Mouse (Mus musculus) urinary bladder, postnatal 25 days (tissue): ENCODE data around the gene Hmcn1.
A peak's percentile ranks its signal among the peaks of the same experiment; 100 is the strongest.

Experiments used
- DNase-seq: peaks from one replicate; pipeline ENCODE4 v3.0.0; 2022; ENCODE audit warnings: low spot score

Gene Hmcn1

DNA sequence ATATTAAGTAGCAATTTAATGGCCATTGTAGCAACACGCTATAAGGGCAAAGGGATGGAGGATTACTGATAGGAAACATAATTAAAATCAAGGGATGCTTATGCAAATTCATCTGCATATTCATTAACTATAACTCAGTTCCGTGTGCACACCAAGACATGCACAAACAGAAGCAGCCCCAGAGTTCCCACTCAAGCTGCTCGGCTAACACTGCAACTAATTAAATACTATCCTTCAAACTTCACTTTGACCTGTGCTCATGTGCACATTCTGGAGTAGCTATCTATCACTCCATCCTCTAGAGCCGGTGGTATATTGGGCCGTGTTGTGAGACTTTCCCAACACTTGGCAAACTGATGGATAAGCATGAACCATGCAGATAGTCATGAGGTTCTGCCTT is 119.2 kb downstream of the Hmcn1 start:
- DNase-seq = no peak

DNA sequence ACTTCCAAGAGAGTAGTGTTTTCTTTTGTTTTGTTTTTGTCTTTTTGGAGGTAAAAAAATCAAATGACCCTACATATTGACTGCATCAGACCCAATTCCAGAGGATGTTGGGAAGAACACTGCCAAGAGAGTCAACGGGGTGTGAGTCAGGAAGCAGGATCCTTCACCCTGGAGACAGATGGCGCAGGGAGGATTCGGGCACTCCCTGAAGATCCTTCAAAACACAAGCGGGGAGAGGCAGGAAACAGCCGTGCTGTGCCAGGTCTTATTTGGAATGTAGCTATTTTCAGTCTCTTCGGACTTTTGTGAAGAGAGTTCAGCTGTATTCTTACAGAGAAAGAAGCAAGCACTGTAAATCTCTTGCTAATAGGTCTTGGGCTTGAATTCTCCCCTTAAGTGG is 120.0 kb downstream of the Hmcn1 start:
- DNase-seq = peak; percentile 5

DNA sequence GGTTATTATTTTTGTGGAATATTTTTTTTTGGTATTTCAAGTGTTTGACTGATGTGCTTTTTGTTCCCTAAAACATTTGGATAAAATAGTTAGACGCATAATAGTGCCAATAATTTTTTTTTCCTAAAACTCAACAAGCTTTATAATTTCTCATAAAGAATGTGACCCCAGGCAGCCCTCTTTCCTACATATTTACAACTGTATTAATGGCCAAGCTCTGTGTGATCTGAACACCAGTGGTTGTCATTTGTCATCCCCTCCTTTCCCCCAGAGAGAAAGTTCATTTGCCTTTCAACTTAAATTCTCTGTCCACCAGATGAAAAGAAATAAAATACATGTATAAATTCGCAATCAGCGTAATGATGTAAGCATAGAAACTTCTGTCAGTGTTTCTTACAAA is 121.1 kb downstream of the Hmcn1 start:
- no peak for DNase-seq

DNA sequence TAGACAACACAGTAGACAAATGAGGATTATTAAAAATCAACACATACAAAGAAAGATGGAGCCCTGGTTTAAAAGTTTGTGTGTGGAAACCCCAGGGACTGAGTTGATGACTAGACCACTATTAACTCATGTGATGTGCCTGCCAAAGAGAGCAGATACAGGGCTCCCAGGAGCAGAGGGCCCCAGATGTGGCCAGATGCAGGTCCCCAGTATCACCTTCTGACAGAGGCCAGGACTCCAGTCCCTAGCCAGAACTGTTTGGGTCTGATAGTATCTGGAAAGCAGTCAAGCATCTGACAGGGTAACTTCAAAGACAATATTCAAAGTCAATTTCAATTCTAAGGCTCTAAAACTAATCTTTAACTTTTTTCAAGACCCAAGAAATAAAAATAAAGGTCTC is 124.0 kb downstream of the Hmcn1 start:
- DNase-seq = no peak

DNA sequence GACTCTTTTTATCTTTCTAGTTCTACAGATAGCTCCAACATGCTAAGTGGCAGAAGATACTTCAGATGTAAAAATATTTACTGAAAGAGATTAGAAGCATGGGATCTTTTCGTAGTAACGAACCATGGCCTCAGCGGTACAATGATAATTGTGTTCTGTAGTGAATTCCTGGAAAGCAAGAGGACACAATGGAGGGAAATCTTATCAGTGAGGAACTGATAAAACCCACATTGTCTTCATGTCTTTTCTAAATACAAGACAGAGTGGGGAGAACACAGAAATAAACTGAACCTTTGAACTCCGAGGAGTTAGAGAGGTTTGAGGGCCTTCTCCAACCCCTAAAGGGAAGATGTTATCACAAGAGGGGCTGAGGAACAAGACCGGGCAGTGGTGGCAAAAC is 126.6 kb downstream of the Hmcn1 start:
- DNase-seq = no peak

DNA sequence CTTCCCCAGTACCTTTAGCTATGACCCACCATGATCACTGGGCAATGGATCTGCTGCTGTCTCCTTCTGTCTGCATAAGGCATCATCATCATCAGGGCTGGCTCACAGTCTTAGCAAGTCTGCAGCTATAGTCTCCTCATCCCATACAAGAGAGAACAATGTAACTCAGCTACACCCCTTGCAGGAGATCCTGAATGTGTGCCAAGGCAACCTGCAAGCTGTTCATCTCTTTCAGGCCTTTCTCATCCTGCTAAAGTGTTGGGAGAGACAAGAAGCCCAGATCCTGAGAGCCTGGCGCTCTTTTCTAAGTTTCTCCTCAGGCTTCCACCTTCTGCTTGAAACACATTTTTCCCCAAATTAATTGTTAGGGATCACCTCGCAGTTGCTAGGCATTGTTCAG is 135.5 kb downstream of the Hmcn1 start:
- no peak for DNase-seq

DNA sequence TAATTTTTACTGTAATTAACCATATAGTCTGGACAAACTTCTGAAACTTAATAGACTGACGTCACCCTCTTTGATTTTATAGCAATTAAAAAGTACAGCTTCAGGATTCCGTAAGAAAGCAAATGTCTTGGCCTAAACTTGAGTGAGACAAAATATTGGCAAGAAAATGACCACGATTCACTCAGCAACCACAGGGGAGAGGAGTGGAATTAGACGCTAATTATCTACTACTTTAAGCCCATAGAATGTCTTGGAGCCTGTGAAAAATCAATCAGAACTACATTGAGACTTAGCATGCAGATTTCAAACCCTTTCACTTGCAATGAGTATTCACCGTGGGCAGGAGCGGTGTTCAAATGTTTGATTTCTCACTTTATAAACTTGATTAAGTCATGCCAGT is 159.8 kb downstream of the Hmcn1 start:
- no peak for DNase-seq

DNA sequence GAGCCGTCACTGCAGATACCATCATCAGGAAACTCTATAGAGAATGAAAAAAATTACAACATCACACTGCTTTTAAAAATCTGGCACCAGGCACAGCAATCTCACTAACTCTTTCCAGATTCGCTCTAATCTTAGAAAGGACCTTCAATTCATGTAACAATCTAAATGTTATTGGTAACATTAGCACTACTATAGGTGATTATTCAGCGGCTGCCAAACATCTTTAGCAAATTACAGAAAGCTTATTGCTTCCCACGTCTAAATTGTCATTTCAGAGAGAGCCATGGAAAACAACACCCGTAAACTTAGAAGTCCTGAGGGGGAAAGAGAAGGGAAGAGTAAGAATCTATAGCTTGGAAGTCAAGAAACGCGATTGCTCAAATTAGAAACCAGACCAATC is 163.4 kb downstream of the Hmcn1 start:
- no peak for DNase-seq

DNA sequence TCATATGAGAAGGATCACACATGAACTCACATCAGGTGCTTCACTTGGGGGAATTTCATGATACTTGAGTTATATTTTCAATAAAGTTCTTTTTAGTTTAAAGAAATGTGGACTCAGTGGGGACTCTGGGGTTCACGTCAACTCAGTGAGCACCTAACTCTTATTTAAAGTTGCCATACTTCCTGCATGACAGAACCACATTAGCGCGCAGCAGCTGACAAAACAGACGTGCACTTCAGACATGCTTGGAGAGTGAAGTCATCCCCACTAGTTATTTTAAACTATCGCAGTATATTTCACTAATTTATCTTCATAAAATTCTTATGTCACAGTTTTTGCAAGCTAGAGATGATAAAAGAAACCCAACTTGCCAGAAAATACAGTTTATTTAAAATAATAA is 166.1 kb downstream of the Hmcn1 start:
- no peak for DNase-seq

DNA sequence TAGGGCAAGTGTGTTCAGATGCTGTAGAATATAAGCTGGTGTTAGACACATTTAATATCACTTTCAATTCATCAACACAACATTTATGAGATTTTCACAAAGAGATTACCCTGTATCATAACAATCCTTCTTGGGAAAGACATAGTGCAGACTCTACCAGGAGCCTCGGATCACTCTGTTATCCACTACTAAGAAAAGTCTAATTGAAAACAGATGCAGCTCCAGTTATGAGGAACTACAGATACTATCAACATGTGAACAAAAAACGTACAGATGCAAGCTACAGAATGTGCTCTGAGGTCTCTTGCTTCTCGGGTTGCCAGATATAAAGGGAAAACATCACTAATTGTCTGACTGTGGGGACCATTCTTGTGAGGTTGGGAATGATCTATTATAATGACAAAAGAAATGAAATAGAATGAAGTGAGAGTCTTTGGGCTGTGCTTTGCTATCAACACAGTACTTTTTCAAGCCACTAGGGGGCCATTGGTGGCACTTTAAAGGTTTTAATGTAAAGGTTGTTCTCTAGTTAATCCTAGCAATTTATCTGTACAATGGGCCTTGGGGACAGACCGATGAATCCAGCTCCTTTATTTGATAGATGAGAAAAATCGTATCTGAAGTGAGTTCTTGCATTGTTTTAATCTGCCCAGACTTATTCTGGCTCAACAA is 168.8 kb downstream of the Hmcn1 start:
- no peak for DNase-seq

DNA sequence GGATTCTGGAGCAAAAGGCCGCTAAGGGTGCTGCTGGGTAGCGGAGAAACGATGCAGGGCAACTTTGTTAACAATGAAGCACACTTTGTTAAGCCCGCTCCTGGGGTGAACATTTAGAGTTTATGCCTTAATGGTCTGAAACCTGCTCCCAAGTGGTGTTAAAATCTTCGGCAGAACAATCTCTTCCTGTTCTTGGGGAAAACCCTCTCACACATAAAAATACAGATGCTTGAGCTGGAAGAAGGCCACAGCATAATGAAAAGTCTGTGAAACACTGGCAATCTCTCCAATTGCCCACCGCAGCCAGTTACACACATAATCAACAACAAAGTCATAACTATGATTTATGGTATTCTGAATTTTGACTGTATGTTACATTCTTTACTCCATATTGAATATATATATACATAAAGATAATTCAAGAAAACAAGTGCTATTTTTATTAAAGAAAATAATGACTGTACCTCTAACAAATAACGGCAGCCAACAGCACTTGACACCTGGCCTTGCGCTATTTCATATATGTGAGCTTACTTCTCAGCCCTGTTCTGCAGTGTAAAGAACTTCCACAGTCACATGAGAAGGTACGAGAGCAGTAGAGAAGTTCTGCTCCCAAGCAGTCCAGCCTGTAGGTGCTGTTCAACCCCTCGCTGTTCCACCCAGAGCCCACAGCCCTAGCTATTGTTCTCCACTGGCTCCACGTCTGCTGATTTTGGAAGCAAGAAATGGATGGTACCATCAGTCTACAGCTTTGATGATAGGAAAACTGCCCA is 177.0 kb downstream of the Hmcn1 start:
- DNase-seq = no peak

DNA sequence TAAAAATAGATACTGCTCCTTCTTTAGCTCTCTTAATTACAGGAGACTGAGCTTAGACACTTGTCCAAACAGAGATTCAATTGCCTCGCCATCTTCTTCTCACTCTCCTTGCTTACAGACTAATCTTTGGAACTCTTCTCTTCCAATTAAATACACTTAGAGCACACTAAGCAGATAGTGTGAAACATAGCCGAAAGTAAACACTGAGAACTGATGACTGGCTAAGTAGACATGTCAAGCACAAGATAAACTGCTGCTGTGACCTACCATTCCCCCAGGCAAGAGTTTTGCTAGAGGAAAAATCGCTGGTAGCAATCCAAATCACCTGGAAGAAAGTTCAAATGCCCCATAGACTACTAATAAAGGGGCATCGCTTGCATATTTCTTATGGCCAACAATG is 178.3 kb downstream of the Hmcn1 start:
- DNase-seq = no peak

DNA sequence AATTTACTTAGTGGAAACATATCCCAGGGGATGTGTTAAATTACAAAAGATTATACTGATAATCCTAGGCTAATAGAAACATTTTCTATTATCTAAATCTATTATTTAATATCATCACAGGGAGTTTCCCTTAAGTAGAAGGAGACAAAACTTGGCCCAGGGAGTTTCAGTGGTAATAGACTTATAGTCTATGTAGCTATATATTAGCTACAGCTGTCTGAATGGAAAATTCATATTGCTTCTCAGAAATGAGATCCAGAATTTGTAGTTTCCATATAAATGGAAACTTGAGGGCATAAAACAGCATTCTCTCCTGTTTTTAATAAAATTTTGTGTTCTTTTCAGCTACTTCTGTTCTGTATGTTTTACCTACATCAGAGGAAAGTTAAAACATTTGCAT is 179.9 kb downstream of the Hmcn1 start:
- DNase-seq = no peak

DNA sequence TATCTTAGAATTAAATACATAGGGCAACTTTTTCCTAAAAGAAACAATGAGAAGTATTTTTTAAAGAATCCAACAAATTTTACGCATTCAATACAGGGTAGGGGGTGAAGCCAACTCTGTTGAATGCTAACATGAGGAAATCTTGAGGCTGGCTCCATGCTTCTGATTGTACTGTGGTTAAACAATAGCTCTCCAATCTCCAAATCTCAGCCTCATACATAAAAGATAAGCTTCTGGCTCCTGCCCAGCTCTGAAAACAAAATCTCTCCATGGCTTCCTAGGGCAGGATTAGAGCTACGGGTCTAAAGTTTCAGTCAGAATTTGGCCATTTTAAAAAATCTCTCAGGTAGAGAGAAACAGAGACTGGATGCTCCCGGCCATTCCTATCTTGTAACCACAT is 186.4 kb downstream of the Hmcn1 start:
- no peak for DNase-seq

DNA sequence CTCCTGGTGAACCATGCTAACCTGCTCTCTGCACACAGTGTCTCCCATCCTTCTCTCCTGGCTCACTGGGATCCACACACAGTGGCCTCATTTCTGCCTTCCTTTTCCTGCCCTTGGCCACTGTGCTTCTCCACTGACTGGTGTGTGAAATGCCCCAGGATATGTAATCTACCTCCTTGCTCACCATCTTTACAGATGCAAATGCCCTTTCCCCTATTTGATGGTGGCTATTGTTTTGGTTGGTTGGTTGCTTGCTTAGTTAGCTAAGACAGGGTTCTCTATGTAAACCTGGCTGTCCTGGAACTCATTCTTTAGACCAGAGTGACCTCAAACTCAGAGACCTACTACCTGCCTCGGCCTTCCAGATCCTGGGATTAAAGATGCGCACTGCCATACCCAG is 187.8 kb downstream of the Hmcn1 start:
- no peak for DNase-seq

DNA sequence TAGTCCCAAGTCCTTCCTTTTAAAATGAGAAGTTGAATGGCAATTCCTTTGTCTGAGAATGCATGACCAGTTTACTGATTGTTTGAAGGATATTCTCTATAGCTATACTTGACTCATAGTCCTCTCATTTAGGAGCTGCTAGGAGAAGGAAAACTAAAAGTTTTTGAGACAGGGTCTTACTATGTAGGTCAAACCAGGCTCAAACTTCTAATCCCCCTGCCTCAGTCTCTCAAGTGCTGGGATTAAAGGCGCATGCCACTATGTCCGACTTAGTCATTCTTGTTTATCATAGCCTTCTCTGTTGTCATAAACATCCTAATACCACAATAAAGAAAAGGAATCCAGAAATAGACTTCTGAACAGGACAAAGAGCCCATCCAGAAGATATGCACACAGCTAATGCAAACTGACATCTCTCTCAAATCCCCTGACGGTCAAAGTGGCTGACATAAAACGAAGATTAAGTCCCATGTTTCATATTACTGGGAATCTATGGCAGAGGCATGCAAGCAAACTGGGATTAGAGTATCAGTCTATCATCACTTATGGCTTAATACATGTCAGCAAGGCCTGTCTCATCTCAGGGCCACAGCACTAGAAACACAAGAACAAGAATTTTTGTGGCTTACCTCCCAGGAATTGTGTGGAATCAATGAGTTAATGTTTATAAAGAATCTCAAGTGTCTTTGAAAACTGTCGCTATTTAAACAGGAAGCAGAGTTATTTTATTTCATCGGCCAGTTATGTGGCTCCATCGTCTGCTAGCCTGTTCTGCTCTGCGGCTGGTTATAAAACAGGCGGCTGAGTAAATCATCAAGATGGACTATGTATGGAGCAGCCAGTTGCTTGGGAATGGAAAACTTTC is 188.8 kb downstream of the Hmcn1 start:
- DNase-seq = no peak

DNA sequence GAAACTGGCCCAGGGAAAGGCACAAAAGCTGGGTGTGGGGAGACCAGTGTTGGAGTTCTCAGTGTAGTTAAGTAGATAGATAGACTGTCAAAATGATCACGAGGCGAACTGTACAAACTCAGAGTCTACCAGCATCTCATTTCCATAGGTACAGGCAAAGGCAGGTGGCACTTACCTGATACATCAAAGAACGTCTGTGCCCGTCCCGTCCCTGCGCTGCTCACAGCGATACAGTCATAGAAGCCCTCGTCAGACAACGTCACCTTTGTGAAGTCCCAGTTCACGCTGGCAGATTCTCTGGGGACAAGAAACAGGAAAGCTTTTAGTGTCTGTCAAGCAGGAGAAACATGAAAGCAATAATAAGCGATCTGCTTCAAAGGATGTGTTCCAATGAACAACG is 190.6 kb downstream of the Hmcn1 start:
- DNase-seq = no peak

DNA sequence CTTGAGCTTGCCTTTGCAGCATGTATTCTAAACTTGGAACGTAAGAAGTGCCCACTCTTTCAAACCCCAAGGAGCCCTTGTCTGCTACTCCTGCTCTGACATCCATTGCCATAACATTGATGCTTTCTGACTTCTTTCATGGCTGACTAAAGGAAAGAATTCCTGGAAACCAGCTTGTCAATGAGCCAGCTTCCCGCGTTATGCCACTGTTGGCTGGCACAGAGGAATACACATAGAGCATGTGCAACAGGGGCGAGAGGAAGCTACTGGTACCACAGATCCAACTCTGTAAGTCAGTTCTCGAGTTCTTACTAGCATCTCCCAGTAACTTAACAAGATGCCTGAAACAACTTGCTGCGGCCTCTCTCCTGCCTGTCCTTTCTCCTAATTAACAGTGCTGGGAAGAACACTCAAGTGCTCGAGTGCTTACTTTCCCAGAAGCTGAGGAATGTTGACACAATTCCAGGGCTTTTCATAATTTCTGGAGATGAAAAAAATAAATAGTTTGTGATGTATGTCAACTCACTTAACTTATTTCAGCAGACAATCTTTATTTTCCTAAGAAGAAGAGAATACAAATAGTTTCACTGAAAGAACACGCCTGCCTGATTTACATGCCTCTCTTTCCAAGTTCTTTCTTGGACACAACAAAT is 192.5 kb downstream of the Hmcn1 start:
- no peak for DNase-seq

DNA sequence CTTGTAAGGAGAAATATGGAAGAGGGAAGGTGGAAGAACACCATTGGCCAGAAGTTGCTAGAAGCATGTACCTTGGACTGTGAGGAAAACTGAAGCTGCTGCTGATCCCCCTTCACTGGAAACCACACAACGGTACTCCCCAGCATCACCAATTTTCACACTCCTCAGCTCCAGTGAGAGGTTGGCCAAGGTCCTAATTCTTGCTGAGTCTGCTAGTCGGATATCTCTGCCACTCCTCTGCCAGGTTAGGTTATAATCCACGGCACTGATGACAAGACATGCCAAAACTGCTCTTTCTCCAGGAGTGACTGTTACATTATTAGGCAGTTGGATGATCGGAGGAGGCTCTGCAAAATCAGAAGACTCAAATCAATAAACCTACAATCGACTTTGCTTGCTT is 194.6 kb downstream of the Hmcn1 start:
- no peak for DNase-seq

DNA sequence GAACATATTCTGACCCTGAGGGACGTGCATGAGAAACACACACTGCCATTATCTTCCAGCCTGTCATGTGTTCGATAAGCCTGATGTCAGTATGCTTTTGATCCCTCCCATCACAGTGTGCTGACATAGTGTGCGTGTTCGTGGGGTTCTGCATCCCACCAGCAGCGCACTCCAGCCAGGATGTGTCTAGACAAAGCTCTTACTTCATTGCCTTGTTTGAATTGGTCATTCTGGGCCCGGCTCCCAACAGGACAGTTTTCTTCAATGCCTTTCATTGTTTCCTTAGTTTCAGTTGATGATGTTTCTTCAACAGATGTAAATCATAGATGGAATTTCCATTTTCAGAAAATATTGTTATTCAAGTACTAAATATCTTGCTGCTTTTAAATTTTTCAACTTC is 206.5 kb downstream of the Hmcn1 start:
- DNase-seq = no peak

DNA sequence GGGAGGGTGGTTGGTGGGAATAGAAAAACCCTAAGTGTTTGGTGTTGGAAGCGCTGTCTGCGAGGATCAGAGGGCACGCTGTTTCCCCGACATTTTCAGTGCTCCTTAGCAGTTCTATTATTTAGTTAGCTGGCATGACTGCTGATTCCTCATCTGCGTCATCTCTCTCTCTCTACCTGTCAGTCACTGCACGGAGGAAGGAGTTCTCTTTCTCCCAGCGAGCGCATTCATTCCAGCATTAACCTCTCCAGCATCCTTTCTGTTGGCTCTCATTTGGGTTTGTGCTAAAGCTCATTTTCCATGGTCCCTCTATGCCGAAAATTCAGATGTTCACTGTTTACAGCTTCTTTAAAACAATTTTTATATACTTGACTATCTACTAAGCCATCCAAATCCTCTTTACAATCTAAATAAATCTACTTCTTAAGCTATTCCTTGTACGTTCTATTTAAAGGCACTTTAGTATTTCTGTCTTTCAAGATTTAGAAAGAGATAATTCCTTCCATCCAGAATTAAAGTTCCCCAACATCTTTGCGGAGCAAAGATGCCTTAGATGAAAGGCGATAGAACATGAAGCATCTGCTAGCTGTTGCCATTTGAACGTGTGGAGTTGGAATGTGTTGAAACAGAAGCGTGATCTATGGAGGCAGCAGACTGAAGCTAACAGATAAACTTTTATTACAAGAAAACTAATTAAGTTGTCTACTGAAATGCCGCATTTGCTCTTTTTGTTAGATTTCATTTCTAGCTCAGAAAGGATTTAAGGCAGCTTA is 210.0 kb downstream of the Hmcn1 start:
- no peak for DNase-seq

DNA sequence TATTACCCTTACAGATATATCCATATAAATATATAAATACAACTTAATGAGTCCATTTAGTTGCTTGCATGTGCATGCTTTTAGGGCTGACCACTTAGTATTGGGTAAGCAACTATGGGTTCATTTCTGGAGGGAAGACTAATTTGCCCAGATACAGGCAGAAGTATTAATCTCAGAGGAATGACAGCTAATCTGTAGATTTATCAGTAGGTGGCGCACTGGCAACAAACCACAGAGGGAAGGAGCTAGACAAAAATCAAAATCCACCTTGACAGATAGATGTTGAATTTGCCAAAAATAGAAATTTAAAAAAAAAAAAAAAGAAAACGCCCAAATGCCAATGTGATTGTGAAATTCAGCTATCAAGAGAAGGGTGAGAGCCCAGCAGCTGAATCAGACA is 213.3 kb downstream of the Hmcn1 start:
- no peak for DNase-seq
